Mouse (Mus musculus) heart, embryonic 11.5 days (tissue): ENCODE results near the gene Baiap2l1. TPM values are rescaled to one million over a fixed set of nuclear protein-coding genes. Genes with fewer than 3 reads are reported as not detected.
"Not testable (repeated sequence)": the region's sequence is repeated elsewhere in the genome, so short reads cannot be mapped to it uniquely, and the experiment has no call there.

Experiments
- ATAC-seq: fragments of 200-750 bp; cut with Nextera tagmentation; replicated peaks from 2 replicates; pipeline ENCODE4 v1.8.0; 2017; ENCODE audit warnings: moderate library complexity; ENCODE audit not compliant: insufficient number of reproducible peaks, low FRiP score, low TSS enrichment
- H3K27ac ChIP-seq: fragments of 300-500 bp; sonication (generic); 2 replicates; pipeline ENCODE4 v1.5.1; 2014; ENCODE audit warnings: mild to moderate bottlenecking, low read depth, low read length
- H3K27me3 ChIP-seq: fragments of 300-500 bp; sonication (generic); 2 replicates; pipeline ENCODE4 v1.6.1; 2014; ENCODE audit warnings: mild to moderate bottlenecking, low read length, mixed read lengths; ENCODE audit not compliant: control insufficient read depth, insufficient read depth
- H3K36me3 ChIP-seq: fragments of 300-500 bp; sonication (generic); 2 replicates; pipeline ENCODE4 v1.6.1; 2014; ENCODE audit warnings: mild to moderate bottlenecking, low read length, moderate library complexity, mixed read lengths; ENCODE audit not compliant: control insufficient read depth, insufficient read depth
- H3K4me1 ChIP-seq: fragments of 300-500 bp; sonication (generic); 2 replicates; pipeline ENCODE4 v1.6.1; 2014; ENCODE audit warnings: low read length; ENCODE audit not compliant: control insufficient read depth, insufficient read depth
- H3K4me2 ChIP-seq: fragments of 300-500 bp; sonication (generic); 2 replicates; pipeline ENCODE4 v1.6.1; 2014; ENCODE audit warnings: mild to moderate bottlenecking, moderate library complexity
- H3K4me3 ChIP-seq: fragments of 300-500 bp; sonication (generic); 2 replicates; pipeline ENCODE4 v1.5.1; 2014; ENCODE audit warnings: low read depth, low read length
- H3K9ac ChIP-seq: fragments of 300-500 bp; sonication (generic); 2 replicates; pipeline ENCODE4 v1.6.1; 2014; ENCODE audit warnings: mild to moderate bottlenecking, low read depth, low read length, moderate library complexity
- H3K9me3 ChIP-seq: fragments of 300-500 bp; sonication (generic); replicated peaks from 2 replicates; pipeline ENCODE4 v1.6.1; 2016; ENCODE audit warnings: low read length; ENCODE audit not compliant: control insufficient read depth
- WGBS: fragments of 180-500 bp; shearing (Covaris S2); extraction: QIAGEN DNeasy Blood & Tissue Kit; methylation state at CpG from one replicate; pipeline ENCODE4 v1.1.7; 2014; ENCODE audit not compliant: insufficient replicate concordance; 5-methylcytosine and 5-hydroxymethylcytosine counted together
- polyA plus RNA-seq: library from polyadenylated mRNA; unstranded; fragments of >200 nt; fragmentation: Nextera tagmentation; extraction: Ambion mirVana; gene quantifications from 2 replicates; pipeline ENCODE4 v1.2.1, GENCODE M21; 2014

The Baiap2l1 gene
- polyA plus RNA-seq, 1 experiment from 2014 or later: 7.8 TPM

- H3K4me3 ChIP-seq: no peak overlapping the region
- H3K36me3 ChIP-seq: no peaks in the 10 kb centered on the region
- H3K27me3 ChIP-seq: no peaks in the 10 kb centered on the region
- ATAC-seq: no peak
- H3K4me1 ChIP-seq: no peaks in the 10 kb centered on the region
- H3K9ac ChIP-seq: no peak overlapping the region
- H3K9me3 ChIP-seq: 0 out of 2 replicates have a peak, but pooled peaks cover 2% of the 10 kb centered on the region
- H3K4me2 ChIP-seq: no peak overlapping the region
- WGBS: 80% methylated on average over 4 of the region's 4 CpGs
- no peak overlapping the region for H3K27ac ChIP-seq
Observed at GRCm38 (mm10) chr5:144379431-144379830, 21.5 kb upstream of the Baiap2l1 start.

DNA sequence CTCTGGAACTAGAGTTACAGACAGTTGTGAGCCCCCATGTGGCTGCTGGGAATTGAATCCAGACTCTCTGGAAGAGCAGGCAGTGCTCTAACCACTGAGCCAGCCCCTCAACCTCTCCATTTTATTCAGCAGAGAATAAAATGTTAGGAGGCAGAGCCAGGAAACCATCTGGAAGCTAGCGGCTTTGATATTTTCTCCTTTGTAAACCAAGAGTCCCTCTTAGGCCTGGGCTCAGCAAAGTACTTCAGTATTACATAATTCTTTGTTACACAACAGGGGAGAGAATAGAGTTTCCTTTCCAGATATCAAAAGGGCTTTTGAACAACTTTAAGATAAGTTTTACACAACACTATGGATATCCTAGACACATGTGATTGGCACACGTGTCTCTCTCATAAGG lies 15.0 kb upstream of the Baiap2l1 start:
- ATAC-seq: no peak

DNA sequence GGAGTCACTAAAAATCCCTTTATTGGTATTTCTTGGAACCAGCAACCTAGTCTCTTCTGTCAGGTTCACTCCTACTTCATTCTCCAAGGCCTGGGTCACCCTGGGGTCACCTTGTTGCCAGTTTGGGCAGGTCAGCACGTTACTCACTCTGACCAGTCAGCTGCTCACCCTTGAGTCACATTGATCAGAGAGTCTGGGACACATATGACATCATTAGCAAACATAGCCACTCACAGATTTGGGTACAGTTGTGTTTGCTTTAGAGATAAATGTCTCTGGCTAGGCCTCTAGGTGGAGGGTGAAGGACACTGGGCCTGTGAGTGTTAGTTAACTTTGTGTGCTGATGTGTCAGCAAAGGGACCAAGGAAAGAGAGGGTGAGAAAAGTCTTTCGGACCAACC lies 14.3 kb upstream of the Baiap2l1 start:
- Histone ChIP-seq H3K27ac (no peak overlapping the region), H3K4me2 (no peak overlapping the region), H3K27me3 (no peaks in the 10 kb centered on the region), H3K4me3 (no peak overlapping the region), H3K9me3 (no peaks in the 10 kb centered on the region), H3K9ac (no peak overlapping the region), H3K36me3 (no peaks in the 10 kb centered on the region), H3K4me1 (peaks cover 3% of the 10 kb centered on the region)
- WGBS: 24% methylated on average over 2 of the region's 2 CpGs
- no peak for ATAC-seq

More for the DNA sequence above, 15.0 kb upstream of the Baiap2l1 start:
- H3K9me3 ChIP-seq: no peaks in the 10 kb centered on the region
- WGBS: 69% methylated on average over 2 of the region's 2 CpGs
- no peaks in the 10 kb centered on the region for H3K36me3 ChIP-seq
- H3K27me3 ChIP-seq: no peaks in the 10 kb centered on the region
- H3K4me2 ChIP-seq: no peak overlapping the region
- H3K4me1 ChIP-seq: peaks cover 3% of the 10 kb centered on the region
- H3K9ac ChIP-seq: no peak overlapping the region
- H3K27ac ChIP-seq: no peak overlapping the region
- no peak overlapping the region for H3K4me3 ChIP-seq

- 10% methylated on average over 6 of the region's 6 CpGs for WGBS
Observed at GRCm38 (mm10) chr5:144370986-144371385, 13.1 kb upstream of the Baiap2l1 start.

DNA sequence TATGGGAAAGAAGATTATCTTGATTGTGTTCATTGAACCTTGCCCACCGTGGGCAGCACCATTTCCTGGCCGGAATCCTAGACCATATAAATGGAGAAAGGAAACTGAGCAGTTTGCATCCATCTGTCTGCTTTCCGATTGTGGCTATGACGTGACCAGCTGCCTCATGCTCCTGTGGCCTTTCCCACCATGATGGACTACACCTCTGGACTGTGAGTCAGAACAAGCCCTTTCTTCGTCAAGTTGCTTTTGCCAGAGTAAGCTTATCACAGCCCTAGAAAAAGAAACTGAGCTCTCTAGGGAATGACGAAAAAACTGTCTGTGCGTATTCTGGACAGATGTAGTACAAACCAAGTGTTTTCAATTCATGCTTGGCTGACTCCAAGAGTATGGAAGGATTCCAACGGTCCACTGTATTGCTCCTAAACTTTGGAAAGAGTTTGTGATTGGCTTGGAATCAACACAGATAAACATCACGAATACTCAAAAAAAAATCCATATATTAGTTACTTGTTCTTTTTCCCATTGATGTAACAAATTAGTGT lies 10.8 kb upstream of the Baiap2l1 start:
- no peak for ATAC-seq
- Histone ChIP-seq H3K4me1 (peaks cover 3% of the 10 kb centered on the region), H3K27me3 (no peaks in the 10 kb centered on the region), H3K4me2 (no peak overlapping the region), H3K9ac (no peak overlapping the region), H3K4me3 (no peak overlapping the region), H3K9me3 (no peaks in the 10 kb centered on the region), H3K27ac (no peak overlapping the region), H3K36me3 (no peaks in the 10 kb centered on the region)
- 81% methylated on average over 9 of the region's 9 CpGs for WGBS

More at GRCm38 (mm10) chr5:144370986-144371385, 13.1 kb upstream of the Baiap2l1 start:
- Histone ChIP-seq H3K27me3 (no peaks in the 10 kb centered on the region), H3K4me1 (peaks cover 3% of the 10 kb centered on the region), H3K27ac (no peak overlapping the region), H3K4me2 (no peak overlapping the region), H3K9me3 (no peaks in the 10 kb centered on the region), H3K9ac (no peak overlapping the region), H3K4me3 (no peak overlapping the region), H3K36me3 (no peaks in the 10 kb centered on the region)
- no peak for ATAC-seq

DNA sequence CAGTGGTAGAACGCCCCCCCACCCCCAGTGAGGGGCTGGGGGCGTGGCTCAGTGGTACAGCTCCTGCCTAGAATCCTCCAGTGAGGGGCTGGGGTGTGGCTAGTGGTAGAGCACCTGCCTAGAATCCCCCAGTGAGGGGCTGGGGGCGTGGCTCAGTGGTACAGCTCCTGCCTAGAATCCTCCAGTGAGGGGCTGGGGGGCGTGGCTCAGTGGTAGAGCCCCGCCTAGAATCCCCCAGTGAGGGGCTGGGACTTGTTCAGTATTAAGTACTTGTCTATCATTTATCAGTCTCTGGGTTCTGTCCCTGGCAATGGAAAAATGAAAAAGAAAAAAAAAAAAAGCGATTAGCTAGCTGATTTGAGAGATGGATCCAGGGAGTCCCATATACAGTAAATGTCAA lies 8.6 kb upstream of the Baiap2l1 start:
- not testable (repeated sequence) for H3K27me3 ChIP-seq, ATAC-seq, H3K36me3 ChIP-seq, H3K4me3 ChIP-seq, H3K4me2 ChIP-seq, H3K4me1 ChIP-seq, H3K27ac ChIP-seq, H3K9me3 ChIP-seq, H3K9ac ChIP-seq
- WGBS: 64% methylated on average over 6 of the region's 6 CpGs

DNA sequence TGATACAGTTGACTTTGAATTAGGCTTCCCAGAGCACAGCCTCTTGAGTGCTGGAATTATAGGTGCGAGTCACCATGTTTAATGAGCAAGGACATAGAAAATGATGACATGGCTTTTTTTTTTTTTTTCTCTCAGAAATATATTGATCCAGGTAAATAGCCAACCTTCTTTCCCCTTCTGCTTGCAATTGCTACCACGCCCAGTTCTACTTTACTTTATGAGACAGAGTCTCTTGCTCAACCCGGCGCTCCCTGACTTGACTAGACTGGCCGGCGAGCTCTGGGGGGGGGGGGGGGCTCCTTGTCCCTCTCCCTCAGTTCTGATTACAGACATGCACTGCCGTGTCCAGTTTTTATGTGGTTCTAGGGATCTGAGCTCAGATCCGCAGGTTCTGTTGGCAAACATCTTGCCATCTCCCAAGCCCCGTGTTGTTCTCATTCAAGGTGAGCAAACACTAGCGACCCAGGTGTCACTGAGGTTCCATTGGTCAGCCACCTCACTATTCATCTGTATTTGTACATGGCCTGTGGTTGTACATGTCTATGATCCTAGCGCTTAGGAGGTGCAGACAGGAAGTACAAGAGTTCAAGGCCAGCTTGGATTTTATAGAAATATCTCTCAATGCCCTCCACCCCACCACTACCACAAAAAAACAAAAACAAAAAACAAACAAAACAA lies 6.9 kb upstream of the Baiap2l1 start:
- H3K36me3 ChIP-seq: no peaks in the 10 kb centered on the region
- ATAC-seq: no peak
- H3K27ac ChIP-seq: no peak overlapping the region
- H3K9ac ChIP-seq: no peak overlapping the region
- no peaks in the 10 kb centered on the region; the same call in 1 of the 2 replicates for H3K4me1 ChIP-seq
- no peak overlapping the region for H3K4me3 ChIP-seq
- no peaks in the 10 kb centered on the region for H3K9me3 ChIP-seq
- 84% methylated on average over 11 of the region's 11 CpGs for WGBS
- no peaks in the 10 kb centered on the region for H3K27me3 ChIP-seq
- no peak overlapping the region for H3K4me2 ChIP-seq

DNA sequence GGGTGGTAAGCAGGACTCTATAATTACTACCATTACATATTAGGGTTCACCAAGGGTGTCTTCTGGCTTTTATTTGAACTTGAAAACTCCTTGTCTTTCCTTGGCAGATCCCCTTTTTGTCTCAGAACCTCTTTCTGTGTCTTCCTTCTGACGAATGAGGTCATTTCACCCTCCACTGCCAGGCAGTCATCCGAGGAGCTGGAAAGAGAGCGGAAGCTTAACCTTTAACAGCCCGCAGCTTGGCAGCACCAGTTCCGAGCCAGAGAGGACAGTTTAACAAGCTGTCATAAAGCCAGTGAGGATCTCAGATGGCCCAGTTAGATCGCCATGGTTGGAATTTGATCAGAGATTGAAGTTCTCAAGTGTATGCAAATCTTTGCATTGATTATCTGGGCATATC lies 2.4 kb upstream of the Baiap2l1 start:
- WGBS: 69% methylated on average over 6 of the region's 6 CpGs
- H3K27ac ChIP-seq: no peak overlapping the region
- H3K4me2 ChIP-seq: no peak overlapping the region
- no peak overlapping the region for H3K9ac ChIP-seq
- no peaks in the 10 kb centered on the region for H3K9me3 ChIP-seq
- H3K4me1 ChIP-seq: peaks cover 2% of the 10 kb centered on the region; the same call in 1 of the 2 replicates
- ATAC-seq: no peak
- no peaks in the 10 kb centered on the region for H3K27me3 ChIP-seq
- H3K4me3 ChIP-seq: no peak overlapping the region
- no peaks in the 10 kb centered on the region for H3K36me3 ChIP-seq

- WGBS: 80% methylated on average over 6 of the region's 6 CpGs
- Histone ChIP-seq H3K36me3 (no peaks in the 10 kb centered on the region), H3K4me2 (no peak overlapping the region), H3K27ac (no peak overlapping the region), H3K4me1 (peaks cover 2% of the 10 kb centered on the region; the same call in 1 of the 2 replicates), H3K4me3 (no peak overlapping the region), H3K9me3 (no peaks in the 10 kb centered on the region), H3K27me3 (no peaks in the 10 kb centered on the region), H3K9ac (no peak overlapping the region)
- ATAC-seq: no peak
Observed at GRCm38 (mm10) chr5:144359886-144360285, 2.0 kb upstream of the Baiap2l1 start.
